Mouse (Mus musculus): Measurements from ENCODE around the gene Tmtc4.

DNA sequence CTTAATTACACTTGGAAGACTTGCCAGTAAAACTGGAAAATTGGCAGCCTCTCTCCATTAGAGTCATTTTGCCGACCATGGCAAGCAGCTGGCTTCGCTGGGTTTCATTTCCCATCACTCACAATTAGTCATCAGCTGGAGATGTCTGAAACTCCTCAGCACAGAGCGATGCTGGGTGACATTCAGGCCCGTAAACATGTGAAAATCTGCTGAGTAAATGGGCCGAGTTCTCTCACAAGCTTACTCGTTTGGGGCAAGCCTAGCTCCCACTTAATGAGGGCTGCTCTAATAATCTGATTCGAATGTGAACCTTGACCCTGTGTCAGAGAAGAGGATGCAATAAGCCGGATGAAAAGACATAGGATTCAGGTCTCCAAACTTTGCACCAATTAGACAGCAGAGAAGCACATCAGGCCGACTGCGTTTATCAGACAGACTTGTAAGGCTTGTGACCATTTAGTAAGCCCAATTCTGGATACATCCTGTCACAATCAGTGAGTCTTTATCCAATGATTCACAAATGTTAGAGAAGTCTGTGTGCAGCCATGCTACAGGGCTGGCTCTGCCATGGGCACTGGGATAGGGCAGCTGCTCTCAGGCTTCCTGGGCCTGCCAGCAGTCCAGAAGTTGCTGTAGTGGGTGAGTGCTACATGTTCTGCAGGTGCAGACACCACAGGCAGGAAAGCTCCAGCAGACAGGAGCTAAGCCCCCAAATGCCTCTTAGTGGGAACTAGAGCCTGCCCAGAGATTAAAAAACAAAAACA, 99.8 kb downstream of the Tmtc4 start:
- no peak for TF ChIP-seq POLR2A (IDR thresholded peaks at IDR 0.05; ENCODE audit: extremely low read depth, insufficient read depth, low read length)
- no peak for TF ChIP-seq CTCF (IDR thresholded peaks at IDR 0.05; ENCODE audit: extremely low read depth, insufficient read depth, low read length)

Measured in cortical plate, adult 2 months (tissue).